Mouse (Mus musculus) liver, adult 2 months (tissue): ENCODE data around the gene Lgmn. TPM values are rescaled to one million over a fixed set of nuclear protein-coding genes. Genes with fewer than 3 reads are reported as not detected.

ENCODE experiments used
- DNase-seq: peaks from one replicate; pipeline ENCODE4 v3.0.0-alpha.2; 2011; ENCODE audit warnings: low read depth, low spot score; ENCODE audit errors: extremely low read depth
- H3K27ac ChIP-seq: fragments of 200-500 bp; replicated peaks from 2 replicates; pipeline ENCODE4 v1.5.1; 2012; ENCODE audit warnings: low read depth, mild to moderate bottlenecking, control low read depth, inconsistent platforms, low read length; ENCODE audit not compliant: insufficient read depth
- H3K27me3 ChIP-seq: fragments of 200-500 bp; 2 replicates; pipeline ENCODE4 v1.6.1; 2012; ENCODE audit warnings: mild to moderate bottlenecking, moderate library complexity, low read length, inconsistent platforms; ENCODE audit not compliant: control insufficient read depth, insufficient read depth
- H3K36me3 ChIP-seq: fragments of 200-500 bp; 2 replicates; pipeline ENCODE4 v1.6.1; 2012; ENCODE audit warnings: low read length, inconsistent platforms; ENCODE audit not compliant: control insufficient read depth, insufficient read depth
- H3K4me1 ChIP-seq: fragments of 200-500 bp; 2 replicates; pipeline ENCODE4 v1.6.1; 2011; ENCODE audit warnings: low read length; ENCODE audit not compliant: control insufficient read depth, insufficient read depth
- H3K4me3 ChIP-seq: fragments of 200-500 bp; 2 replicates; pipeline ENCODE4 v1.5.1; 2011; ENCODE audit warnings: low read depth, mild to moderate bottlenecking, control low read depth, low read length, moderate library complexity; ENCODE audit not compliant: insufficient read depth
- H3K79me2 ChIP-seq: fragments of 200-500 bp; 2 replicates; pipeline ENCODE4 v1.6.1; 2012; ENCODE audit warnings: inconsistent platforms, mild to moderate bottlenecking, low read length, moderate library complexity; ENCODE audit not compliant: control insufficient read depth, insufficient read depth
- H3K9ac ChIP-seq: fragments of 200-500 bp; 2 replicates; pipeline ENCODE4 v1.6.1; 2012; ENCODE audit warnings: low read depth, mild to moderate bottlenecking, control low read depth, inconsistent platforms, low read length
- CTCF ChIP-seq: fragments of 200-500 bp; IDR thresholded peaks from 2 replicates; pipeline ENCODE4 v1.5.1; 2011; ENCODE audit warnings: low read depth, low read length, control low read depth
- POLR2A ChIP-seq: fragments of 200-500 bp; IDR thresholded peaks from 2 replicates; pipeline ENCODE4 v1.6.1; 2011; ENCODE audit warnings: low read length, control low read depth; ENCODE audit not compliant: insufficient read depth; ENCODE audit errors: extremely low read depth
- WGBS: fragments of 180-500 bp; shearing (Covaris S2); methylation state at CpG from one replicate; pipeline ENCODE4 v1.1.7; 2018; 5-methylcytosine and 5-hydroxymethylcytosine counted together
- polyA plus RNA-seq: library from polyadenylated mRNA; depleted of rRNA; stranded (reverse); fragments of >200 nt; gene quantifications from 2 replicates; pipeline ENCODE4 v1.2.3, GENCODE M21; 2012
- total RNA-seq: library from RNA; depleted of rRNA; stranded (reverse); fragments of >200 nt; gene quantifications from 2 replicates; pipeline ENCODE4 v1.2.3, GENCODE M21; 2014

Lgmn gene
- total and polyA plus RNA-seq, 2 experiments = 48.5 to 59.6 TPM

GRCm38 (mm10) chr12:102394496-102394895 is 45.1 kb downstream of the Lgmn start:
- peak; percentile 17 for DNase-seq
- no peaks in the 10 kb centered on the region for H3K79me2 ChIP-seq
- no peak overlapping the region for H3K9ac ChIP-seq
- WGBS = 89% methylated on average over 7 of the region's 7 CpGs
- H3K4me1 ChIP-seq = no peaks in the 10 kb centered on the region
- no peaks in the 10 kb centered on the region for H3K27me3 ChIP-seq
- TF ChIP-seq CTCF (no peak), POLR2A (no peak)
- peaks cover 6% of the 10 kb centered on the region for H3K36me3 ChIP-seq
- no peak overlapping the region for H3K27ac ChIP-seq
- no peak overlapping the region for H3K4me3 ChIP-seq

GRCm38 (mm10) chr12:102391982-102392381 is 47.6 kb downstream of the Lgmn start:
- no peaks in the 10 kb centered on the region for H3K27me3 ChIP-seq
- no peak overlapping the region for H3K4me3 ChIP-seq
- TF ChIP-seq CTCF = peak; percentile 62
- no peak for TF ChIP-seq POLR2A
- no peaks in the 10 kb centered on the region for H3K4me1 ChIP-seq
- H3K36me3 ChIP-seq = peaks cover 9% of the 10 kb centered on the region
- no peak overlapping the region for H3K9ac ChIP-seq
- no peaks in the 10 kb centered on the region for H3K79me2 ChIP-seq
- DNase-seq = peak; percentile 32
- H3K27ac ChIP-seq = no peak overlapping the region
- WGBS = 84% methylated on average over 4 of the region's 4 CpGs

- Histone ChIP-seq H3K9ac (no peak overlapping the region), H3K36me3 (peaks cover 16% of the 10 kb centered on the region), H3K27ac (no peak overlapping the region), H3K4me3 (no peak overlapping the region), H3K27me3 (no peaks in the 10 kb centered on the region), H3K4me1 (no peaks in the 10 kb centered on the region), H3K79me2 (no peaks in the 10 kb centered on the region)
- WGBS = 81% methylated on average over 2 of the region's 2 CpGs
- no peak for DNase-seq
- no peak for TF ChIP-seq CTCF
- no peak for TF ChIP-seq POLR2A
These were observed 48.5 kb downstream of the Lgmn start for GRCm38 (mm10) chr12:102391109-102391508.

GRCm38 (mm10) chr12:102390042-102390441 is 49.6 kb downstream of the Lgmn start:
- Histone ChIP-seq H3K27ac (no peak overlapping the region), H3K9ac (no peak overlapping the region), H3K79me2 (no peaks in the 10 kb centered on the region), H3K4me3 (no peak overlapping the region), H3K4me1 (no peaks in the 10 kb centered on the region), H3K36me3 (peaks cover 14% of the 10 kb centered on the region), H3K27me3 (no peaks in the 10 kb centered on the region)
- WGBS = 81% methylated on average over 8 of the region's 8 CpGs
- TF ChIP-seq POLR2A = no peak
- TF ChIP-seq CTCF = no peak
- DNase-seq = peak; percentile 9

GRCm38 (mm10) chr12:102387219-102387917 is 52.2 kb downstream of the Lgmn start:
- DNase-seq = peak; percentile 36
- no peak for TF ChIP-seq POLR2A
- peak; percentile 97 for TF ChIP-seq CTCF
- 69% methylated on average over 16 of the region's 16 CpGs for WGBS
- Histone ChIP-seq H3K4me1 (no peaks in the 10 kb centered on the region), H3K79me2 (no peaks in the 10 kb centered on the region), H3K27me3 (no peaks in the 10 kb centered on the region), H3K36me3 (peaks cover 22% of the 10 kb centered on the region; the same call in 1 of the 2 replicates), H3K4me3 (no peak overlapping the region), H3K27ac (no peak overlapping the region), H3K9ac (no peak overlapping the region)

GRCm38 (mm10) chr12:102384819-102385218 is 54.8 kb downstream of the Lgmn start:
- no peak overlapping the region for H3K27ac ChIP-seq
- 45% methylated on average over 3 of the region's 3 CpGs for WGBS
- no peak overlapping the region for H3K9ac ChIP-seq
- DNase-seq = peak; percentile 7
- no peak overlapping the region for H3K4me3 ChIP-seq
- no peaks in the 10 kb centered on the region for H3K79me2 ChIP-seq
- H3K27me3 ChIP-seq = no peaks in the 10 kb centered on the region
- TF ChIP-seq POLR2A (no peak), CTCF (peak; percentile 21; the same call in 1 of the 2 replicates)
- H3K36me3 ChIP-seq = peaks cover 27% of the 10 kb centered on the region; the same call in 1 of the 2 replicates
- no peaks in the 10 kb centered on the region for H3K4me1 ChIP-seq
